Mouse (Mus musculus): Measurements from ENCODE around the gene Rcsd1. TPM values are rescaled to one million over a fixed set of nuclear protein-coding genes. Genes with fewer than 3 reads are reported as not detected.
A peak's percentile ranks its signal among the peaks of the same experiment; 100 is the strongest.

Gene Rcsd1
- polyA plus RNA-seq, 1 experiment from 2014 or later: 113 TPM

DNA sequence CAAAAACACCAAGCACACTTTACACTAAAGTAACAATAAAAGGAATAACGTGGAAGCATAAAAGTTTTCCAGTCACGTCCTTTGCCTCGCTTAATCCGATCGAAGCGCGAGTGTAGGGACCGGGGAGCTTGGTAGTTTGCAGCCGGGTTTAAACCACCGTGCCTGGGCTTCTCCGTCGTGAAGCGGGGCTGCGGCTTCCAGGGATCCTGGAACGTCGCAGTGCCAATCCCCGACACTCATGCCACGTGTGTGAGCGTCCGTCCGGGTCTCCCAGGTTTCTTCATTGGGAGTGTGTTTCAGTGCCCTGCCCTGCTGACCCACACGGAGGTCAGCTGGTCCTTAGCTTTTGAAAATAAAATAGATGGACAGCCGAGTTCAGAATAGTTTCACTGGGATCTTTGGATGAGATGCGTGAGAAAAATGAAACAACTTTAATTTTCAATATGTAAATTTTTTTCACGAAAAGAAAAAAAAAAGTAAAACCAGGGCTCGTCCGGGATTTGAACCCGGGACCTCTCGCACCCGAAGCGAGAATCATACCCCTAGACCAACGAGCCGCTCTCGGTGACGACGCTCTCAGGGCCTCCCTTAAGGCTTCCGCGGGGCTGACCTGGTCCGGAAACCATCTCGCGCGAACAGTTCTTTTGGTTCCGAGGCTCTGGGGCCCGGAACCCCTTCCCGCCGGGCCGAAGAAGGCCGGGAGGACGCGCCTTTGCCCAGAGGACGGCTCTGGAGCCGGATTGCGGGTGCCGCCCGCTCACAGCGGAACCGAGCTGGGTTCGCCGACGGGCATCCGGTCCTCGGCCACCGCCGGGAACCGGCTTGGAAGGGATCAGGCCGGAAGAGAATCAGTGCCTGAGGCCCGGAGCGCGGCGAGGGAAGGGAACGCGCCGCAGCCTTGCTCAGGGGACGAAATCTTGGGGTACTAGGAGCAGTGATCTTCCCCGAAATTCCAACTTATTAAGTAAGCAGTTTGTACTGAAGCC lies 67.5 kb downstream of the Rcsd1 start:
- under 1% methylated on average over 75 of the region's 75 CpGs for WGBS
- ATAC-seq (ENCODE audit: insufficient number of reproducible peaks, low FRiP score): peak; percentile 83
- Histone ChIP-seq H3K9me3 (replicated peaks) (no peaks in the 10 kb centered on the region), H3K9ac (peak overlapping the region; percentile 87), H3K4me1 (replicated peaks) (peaks cover 9% of the 10 kb centered on the region), H3K36me3 (peaks cover under 1% of the 10 kb centered on the region; the same call in 1 of the 2 replicates), H3K4me3 (peak overlapping the region; percentile 72), H3K27me3 (replicated peaks) (no peaks in the 10 kb centered on the region), H3K4me2 (peak overlapping the region; percentile 80), H3K27ac (ENCODE audit: poor library complexity, severe bottlenecking) (peak overlapping the region; percentile 81)

DNA sequence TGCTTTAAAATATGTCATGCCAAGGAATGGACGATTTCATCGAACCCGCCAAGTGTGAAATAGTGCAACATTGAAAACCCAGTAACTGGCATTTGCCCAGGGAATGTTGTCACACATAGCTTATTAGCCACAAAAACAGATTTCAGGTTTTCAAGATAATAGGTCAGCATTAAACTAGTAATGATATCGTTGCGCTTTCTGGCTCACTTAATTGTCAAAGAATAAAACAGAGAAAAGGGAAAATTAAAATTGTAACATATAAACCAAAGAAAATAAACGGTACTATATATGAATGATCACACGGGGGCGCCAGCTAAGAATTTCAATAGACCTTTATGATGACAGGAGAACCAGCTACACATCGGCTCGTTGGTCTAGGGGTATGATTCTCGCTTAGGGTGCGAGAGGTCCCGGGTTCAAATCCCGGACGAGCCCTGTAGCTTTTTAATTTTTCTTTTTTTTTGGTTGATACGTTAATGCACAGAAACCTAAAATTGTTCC lies 68.2 kb downstream of the Rcsd1 start:
- Histone ChIP-seq H3K27me3 (replicated peaks) (no peaks in the 10 kb centered on the region), H3K36me3 (no peaks in the 10 kb centered on the region), H3K9me3 (replicated peaks) (no peaks in the 10 kb centered on the region), H3K4me2 (peak overlapping the region; percentile 80), H3K27ac (ENCODE audit: poor library complexity, severe bottlenecking) (no peak overlapping the region), H3K4me1 (replicated peaks) (peaks cover 9% of the 10 kb centered on the region), H3K9ac (peak overlapping the region; percentile 71; the same call in 1 of the 2 replicates), H3K4me3 (peak overlapping the region; percentile 72)
- peak; percentile 74 for ATAC-seq (ENCODE audit: insufficient number of reproducible peaks, low FRiP score)
- WGBS: 6% methylated on average over 16 of the region's 16 CpGs

DNA sequence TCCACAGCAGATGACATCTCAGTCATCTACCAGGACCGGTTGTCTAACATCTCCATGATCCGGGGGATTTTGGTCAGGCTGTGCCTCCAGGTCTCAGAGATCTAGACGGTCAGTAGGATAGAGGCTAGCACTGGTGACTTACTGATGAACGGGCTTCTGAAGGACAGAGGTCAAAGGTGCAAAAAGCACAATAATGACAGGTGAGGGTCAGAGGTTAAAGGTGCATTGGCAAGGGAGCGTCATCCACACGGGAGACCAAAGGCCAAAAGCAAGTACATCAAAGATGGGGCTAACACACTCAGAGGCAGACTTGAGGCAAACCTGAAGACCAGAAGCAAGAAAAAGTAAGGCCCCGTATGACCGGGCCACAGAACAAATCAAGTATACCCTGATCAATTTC lies 73.3 kb downstream of the Rcsd1 start:
- H3K9me3 ChIP-seq (replicated peaks): no peaks in the 10 kb centered on the region
- no peak overlapping the region for H3K4me3 ChIP-seq
- 83% methylated on average over 8 of the region's 8 CpGs for WGBS
- no peaks in the 10 kb centered on the region for H3K36me3 ChIP-seq
- H3K27me3 ChIP-seq (replicated peaks): no peaks in the 10 kb centered on the region
- H3K27ac ChIP-seq (ENCODE audit: poor library complexity, severe bottlenecking): no peak overlapping the region
- H3K4me1 ChIP-seq (replicated peaks): peaks cover 38% of the 10 kb centered on the region
- H3K9ac ChIP-seq: no peak overlapping the region
- H3K4me2 ChIP-seq: no peak overlapping the region
- ATAC-seq (ENCODE audit: insufficient number of reproducible peaks, low FRiP score): no peak

DNA sequence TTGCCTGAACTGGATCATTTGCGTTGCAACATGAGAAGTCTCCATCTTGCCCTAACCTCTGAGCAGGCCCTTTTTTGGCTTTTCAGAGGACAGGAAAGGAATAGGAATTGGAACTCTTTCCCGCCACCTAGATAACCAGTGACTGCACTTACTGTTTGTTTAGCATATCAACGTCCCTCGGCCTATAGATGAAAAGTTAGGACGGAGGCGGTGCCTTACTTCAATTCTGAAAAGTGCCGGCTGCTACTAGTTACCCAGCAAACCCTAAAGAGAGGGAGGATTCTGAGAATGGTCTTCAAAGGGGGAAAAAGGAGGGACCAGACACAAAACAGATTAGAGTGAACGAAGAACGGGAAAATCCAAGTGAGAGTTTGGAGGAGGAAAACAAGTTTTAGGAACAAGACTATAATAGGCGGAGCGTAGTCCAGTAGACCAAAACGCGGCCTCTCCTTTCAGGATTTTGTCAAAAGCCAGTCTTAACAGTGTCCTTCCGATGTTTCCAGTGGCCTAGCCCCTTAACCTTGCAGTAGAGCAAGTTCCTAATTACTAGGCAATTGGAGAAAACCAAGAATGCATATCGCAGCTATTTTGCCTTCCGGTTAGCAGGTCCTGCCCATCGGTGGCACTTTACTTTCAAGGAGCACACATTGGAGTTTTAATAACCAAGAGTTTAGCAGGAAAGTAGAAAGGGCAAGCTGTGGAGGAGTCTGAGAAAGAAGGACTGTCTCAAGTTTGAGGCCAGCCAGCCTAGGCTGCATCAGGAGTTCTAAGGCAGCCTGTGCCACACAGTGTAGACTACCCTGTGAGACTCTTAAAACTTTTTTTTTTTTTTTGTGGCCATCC lies 74.3 kb downstream of the Rcsd1 start:
- Histone ChIP-seq H3K4me1 (replicated peaks) (peaks cover 45% of the 10 kb centered on the region), H3K9me3 (replicated peaks) (no peaks in the 10 kb centered on the region), H3K4me2 (peak overlapping the region; percentile 70), H3K27me3 (replicated peaks) (no peaks in the 10 kb centered on the region), H3K36me3 (no peaks in the 10 kb centered on the region), H3K27ac (ENCODE audit: poor library complexity, severe bottlenecking) (peak overlapping the region; percentile 97), H3K4me3 (peak overlapping the region; percentile 88), H3K9ac (no peak overlapping the region)
- ATAC-seq (ENCODE audit: insufficient number of reproducible peaks, low FRiP score): no peak
- 26% methylated on average over 17 of the region's 17 CpGs for WGBS

DNA sequence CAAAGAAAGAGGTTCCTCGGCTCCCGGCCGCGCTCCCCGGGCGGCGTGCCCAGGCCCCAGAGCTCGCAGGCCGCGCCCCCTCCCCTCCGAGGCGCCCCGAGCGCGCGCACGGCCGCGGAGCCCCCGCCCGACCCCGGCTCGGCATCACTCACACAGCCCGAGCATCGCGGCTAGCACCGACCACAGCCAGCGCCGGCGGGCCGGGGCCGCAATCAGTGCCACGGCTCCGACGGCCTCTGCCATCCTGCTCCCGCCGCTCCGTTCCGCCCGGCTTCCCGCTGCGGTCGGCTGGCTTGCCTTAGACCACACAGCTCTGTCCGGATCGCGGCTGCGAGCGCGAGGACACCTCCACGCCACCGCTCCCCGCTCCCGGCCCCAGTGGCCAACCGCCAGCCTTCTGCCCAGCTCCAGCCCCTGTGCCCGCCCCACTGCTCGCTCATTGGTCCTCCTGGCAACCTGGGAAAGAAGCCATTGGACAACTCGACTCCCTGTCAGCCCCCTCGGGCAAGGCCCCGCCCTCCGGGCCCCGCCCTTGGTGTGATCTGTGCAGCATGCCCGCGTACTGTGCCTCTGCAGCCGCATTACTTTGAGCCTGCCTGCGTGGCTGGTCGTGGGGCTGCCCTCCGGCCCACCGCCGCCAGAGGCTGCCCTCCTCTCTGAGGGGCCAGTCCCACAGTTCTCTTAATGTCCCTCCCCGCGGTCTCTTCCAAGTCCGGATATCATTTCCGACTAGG lies 75.2 kb downstream of the Rcsd1 start, which contains the start of gene Mpzl1:
Mpzl1 (minus strand) TSS at position 388 of the 734 bp plus-strand sequence.
- Histone ChIP-seq H3K4me1 (replicated peaks) (peaks cover 49% of the 10 kb centered on the region), H3K9ac (peak within 1 kb of the TSS; percentile 96), H3K27ac (ENCODE audit: poor library complexity, severe bottlenecking) (peak within 1 kb of the TSS; percentile 97), H3K4me3 (peak within 1 kb of the TSS; percentile 88), H3K27me3 (replicated peaks) (no peaks in the 10 kb centered on the region), H3K36me3 (no peaks in the 10 kb centered on the region), H3K9me3 (replicated peaks) (no peaks in the 10 kb centered on the region), H3K4me2 (peak within 1 kb of the TSS; percentile 70)
- WGBS: under 1% methylated on average over 71 of the region's 73 CpGs
- peak; percentile 99 for ATAC-seq (ENCODE audit: insufficient number of reproducible peaks, low FRiP score)

DNA sequence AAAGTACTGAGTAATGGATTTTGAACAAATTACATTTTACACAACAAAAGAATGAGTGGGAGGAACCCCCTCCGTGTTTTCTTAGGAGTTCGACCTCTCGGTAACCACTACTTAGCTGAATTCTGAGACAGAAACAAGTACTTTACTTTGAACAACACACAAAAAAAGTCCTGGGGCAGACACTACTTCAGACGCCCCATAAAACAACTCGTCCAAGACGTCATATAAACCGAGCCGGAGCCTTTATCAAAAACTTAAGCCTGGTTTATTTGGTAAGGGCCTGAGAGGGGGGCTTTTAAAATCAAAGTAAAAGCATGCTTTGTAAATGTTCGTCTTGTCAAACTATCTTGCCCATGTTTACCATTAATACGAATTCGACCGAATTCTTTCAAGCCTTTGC lies 76.2 kb downstream of the Rcsd1 start:
- Histone ChIP-seq H3K4me2 (peak overlapping the region; percentile 70), H3K27me3 (replicated peaks) (no peaks in the 10 kb centered on the region), H3K27ac (ENCODE audit: poor library complexity, severe bottlenecking) (no peak overlapping the region), H3K36me3 (no peaks in the 10 kb centered on the region), H3K9ac (peak overlapping the region; percentile 96), H3K4me3 (peak overlapping the region; percentile 88), H3K9me3 (replicated peaks) (no peaks in the 10 kb centered on the region), H3K4me1 (replicated peaks) (peaks cover 49% of the 10 kb centered on the region)
- no peak for ATAC-seq (ENCODE audit: insufficient number of reproducible peaks, low FRiP score)
- WGBS: 7% methylated on average over 12 of the region's 12 CpGs

DNA sequence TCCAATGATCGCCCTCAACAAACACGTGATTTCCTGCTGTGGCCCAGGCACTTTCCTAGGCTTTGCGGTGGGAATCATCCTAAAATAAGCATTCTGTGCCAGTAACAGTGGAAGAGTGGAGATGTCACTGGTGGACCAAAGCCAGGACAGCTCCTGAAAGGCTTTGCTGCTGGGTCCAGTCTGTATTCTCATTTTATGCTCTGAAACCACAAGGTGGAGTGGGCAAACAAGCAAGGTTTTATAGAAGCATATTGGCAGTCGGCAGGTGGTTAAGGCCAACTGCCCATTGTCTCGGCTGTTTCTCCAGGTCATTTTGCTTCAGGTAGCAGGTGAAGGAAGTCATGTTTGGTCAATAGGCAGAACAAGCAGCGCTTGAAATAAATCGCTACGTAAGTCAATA lies 78.4 kb downstream of the Rcsd1 start:
- H3K4me2 ChIP-seq: no peak overlapping the region
- no peak overlapping the region for H3K4me3 ChIP-seq
- no peaks in the 10 kb centered on the region for H3K9me3 ChIP-seq (replicated peaks)
- peaks cover 63% of the 10 kb centered on the region for H3K4me1 ChIP-seq (replicated peaks)
- no peaks in the 10 kb centered on the region for H3K27me3 ChIP-seq (replicated peaks)
- no peaks in the 10 kb centered on the region for H3K36me3 ChIP-seq
- H3K27ac ChIP-seq (ENCODE audit: poor library complexity, severe bottlenecking): no peak overlapping the region
- H3K9ac ChIP-seq: no peak overlapping the region
- 73% methylated on average over 8 of the region's 8 CpGs for WGBS
- no peak for ATAC-seq (ENCODE audit: insufficient number of reproducible peaks, low FRiP score)

DNA sequence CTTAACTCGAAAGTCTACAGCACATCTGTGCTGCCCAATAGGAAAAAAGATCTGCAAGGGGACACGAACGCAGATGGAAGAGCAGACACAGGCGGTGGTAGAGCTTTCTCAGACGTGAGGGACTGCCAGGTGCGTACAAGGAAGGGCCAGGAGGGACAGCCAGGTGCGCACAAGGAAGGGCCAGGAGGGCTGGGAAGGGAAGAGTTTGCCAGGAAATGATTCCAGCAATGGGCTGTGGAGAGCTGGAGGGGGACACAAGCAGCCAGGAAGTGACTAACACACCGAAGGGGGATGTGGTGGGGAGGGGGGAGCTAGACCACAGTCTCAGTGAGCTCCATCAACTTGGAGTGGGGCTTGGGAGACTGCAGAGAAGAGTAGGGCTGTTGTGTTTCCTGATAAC lies 79.6 kb downstream of the Rcsd1 start:
- no peaks in the 10 kb centered on the region for H3K9me3 ChIP-seq (replicated peaks)
- H3K27ac ChIP-seq (ENCODE audit: poor library complexity, severe bottlenecking): peak overlapping the region; percentile 45
- WGBS: 35% methylated on average over 8 of the region's 8 CpGs
- H3K4me3 ChIP-seq: no peak overlapping the region
- peaks cover 61% of the 10 kb centered on the region for H3K4me1 ChIP-seq (replicated peaks)
- no peak for ATAC-seq (ENCODE audit: insufficient number of reproducible peaks, low FRiP score)
- H3K9ac ChIP-seq: peak overlapping the region; percentile 36
- peak overlapping the region; percentile 36 for H3K4me2 ChIP-seq
- H3K27me3 ChIP-seq (replicated peaks): no peaks in the 10 kb centered on the region
- no peaks in the 10 kb centered on the region for H3K36me3 ChIP-seq

DNA sequence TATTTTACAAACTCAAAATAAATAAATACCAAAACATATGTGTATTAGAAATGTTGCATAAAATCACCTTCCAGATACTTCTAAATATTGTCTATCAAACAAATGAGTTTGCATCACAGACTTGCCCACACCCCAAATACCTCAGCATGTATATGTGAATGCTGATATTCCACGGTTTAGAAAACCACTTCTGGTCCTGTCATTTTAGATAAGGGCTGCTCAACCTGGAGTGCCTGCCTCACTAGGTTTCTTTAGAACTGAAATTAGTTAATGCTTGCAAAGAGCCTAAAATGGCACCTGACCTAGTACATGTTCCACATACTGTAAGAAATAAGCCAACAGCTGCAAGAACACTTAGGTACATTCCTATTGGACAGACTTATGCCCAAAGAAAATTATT lies 81.0 kb downstream of the Rcsd1 start:
- Histone ChIP-seq H3K4me1 (replicated peaks) (peaks cover 61% of the 10 kb centered on the region), H3K4me3 (no peak overlapping the region), H3K27me3 (replicated peaks) (no peaks in the 10 kb centered on the region), H3K9ac (no peak overlapping the region), H3K27ac (ENCODE audit: poor library complexity, severe bottlenecking) (no peak overlapping the region), H3K9me3 (replicated peaks) (no peaks in the 10 kb centered on the region), H3K4me2 (no peak overlapping the region), H3K36me3 (no peaks in the 10 kb centered on the region)
- no peak for ATAC-seq (ENCODE audit: insufficient number of reproducible peaks, low FRiP score)
- 35% methylated on average over 1 of the region's 1 CpGs for WGBS

DNA sequence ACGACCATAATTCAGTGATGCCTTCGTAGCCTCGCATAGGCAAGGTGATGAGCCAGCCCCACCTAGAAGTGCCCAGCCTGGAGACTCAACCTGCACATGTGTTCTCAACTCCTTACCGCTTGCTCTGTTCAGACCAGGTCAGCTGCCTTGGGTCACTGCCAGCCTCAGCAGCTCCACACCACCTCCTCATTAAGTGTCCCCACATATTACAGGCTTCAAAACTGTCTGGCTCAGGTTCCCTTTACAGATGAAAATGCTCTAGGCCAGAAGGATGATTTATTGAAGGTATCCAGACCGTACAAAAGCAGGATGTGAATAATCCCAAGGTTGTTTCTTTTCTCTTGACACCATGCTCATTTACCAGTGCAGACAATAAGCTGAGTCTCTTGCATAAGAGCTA lies 83.7 kb downstream of the Rcsd1 start:
- Histone ChIP-seq H3K9ac (no peak overlapping the region), H3K27ac (ENCODE audit: poor library complexity, severe bottlenecking) (peak overlapping the region; percentile 12; the same call in 1 of the 2 replicates), H3K27me3 (replicated peaks) (no peaks in the 10 kb centered on the region), H3K36me3 (peaks cover 8% of the 10 kb centered on the region), H3K4me3 (no peak overlapping the region), H3K9me3 (replicated peaks) (no peaks in the 10 kb centered on the region), H3K4me2 (no peak overlapping the region), H3K4me1 (replicated peaks) (peaks cover 41% of the 10 kb centered on the region)
- ATAC-seq (ENCODE audit: insufficient number of reproducible peaks, low FRiP score): no peak
- WGBS: 80% methylated on average over 5 of the region's 5 CpGs

All from heart, embryonic 12.5 days (tissue).